Comparison of ENCODE assay signal across 18 mouse cellular contexts in genomic region chr5:125364851-125365429, GRCm38 (mm10). TPM values are rescaled to one million over a fixed set of nuclear protein-coding genes. Genes with fewer than 3 reads are reported as not detected.
"Had no signal": no experiment of that assay in that cellular context is flagged by ENCODE, and none has a peak within 500 bp of the region (broad histone marks: within the 10 kb centered on the region; RNA-seq: fewer than 3 reads in every experiment).

No protein-coding gene starts in this region.

- DNase-seq: lung, adult 2 months; lung, postnatal 14 days; lung, postnatal 36 days; right cerebral cortex, postnatal 14 days; spleen, adult 18-20 months; thymus, postnatal 14 days; thymus, postnatal 36 days had no signal

- H3K4me3 ChIP-seq: lung, embryonic 15.5 days; megakaryocyte, embryonic 14.5 days; midbrain, embryonic 13.5 days; midbrain, embryonic 15.5 days; neural tube, embryonic 12.5 days had no signal

- H3K9me3 ChIP-seq: lung, embryonic 15.5 days; midbrain, embryonic 13.5 days; midbrain, embryonic 15.5 days; neural tube, embryonic 12.5 days had no signal

- H3K27me3 ChIP-seq: lung, embryonic 15.5 days; midbrain, embryonic 13.5 days; midbrain, embryonic 15.5 days; neural tube, embryonic 12.5 days had no signal

- H3K27ac ChIP-seq: liver, embryonic 14.5 days; lung, embryonic 15.5 days; macrophage; midbrain, embryonic 13.5 days; midbrain, embryonic 15.5 days; neural tube, embryonic 12.5 days had no signal

- H3K4me1 ChIP-seq: midbrain, embryonic 13.5 days; midbrain, embryonic 15.5 days; neural tube, embryonic 12.5 days had no signal

- ATAC-seq: lung, postnatal 0 days; midbrain, embryonic 13.5 days; midbrain, embryonic 15.5 days had no signal

- H3K36me3 ChIP-seq: lung, embryonic 15.5 days; midbrain, embryonic 13.5 days; midbrain, embryonic 15.5 days; neural tube, embryonic 12.5 days had no signal

- H3K4me2 ChIP-seq: lung, embryonic 15.5 days; midbrain, embryonic 11.5 days; midbrain, embryonic 13.5 days; midbrain, embryonic 15.5 days; neural tube, embryonic 12.5 days had no signal

- H3K9ac ChIP-seq: liver, embryonic 14.5 days; lung, embryonic 15.5 days; midbrain, embryonic 13.5 days; midbrain, embryonic 15.5 days; neural tube, embryonic 12.5 days had no signal

RNA-seq across cellular contexts. Expression of gene Gm10382, which starts 24.2 kb away (rescaled TPM):
- total RNA-seq: midbrain, postnatal 0 days; monocyte, adult 5-6 weeks had no signal
- polyA plus RNA-seq: macrophage had no signal
